Mouse (Mus musculus): ENCODE measurements around the gene Ppif. TPM values are rescaled to one million over a fixed set of nuclear protein-coding genes. Genes with fewer than 3 reads are reported as not detected.

The Ppif gene
- polyA plus RNA-seq, 1 experiment = 14.1 TPM

DNA sequence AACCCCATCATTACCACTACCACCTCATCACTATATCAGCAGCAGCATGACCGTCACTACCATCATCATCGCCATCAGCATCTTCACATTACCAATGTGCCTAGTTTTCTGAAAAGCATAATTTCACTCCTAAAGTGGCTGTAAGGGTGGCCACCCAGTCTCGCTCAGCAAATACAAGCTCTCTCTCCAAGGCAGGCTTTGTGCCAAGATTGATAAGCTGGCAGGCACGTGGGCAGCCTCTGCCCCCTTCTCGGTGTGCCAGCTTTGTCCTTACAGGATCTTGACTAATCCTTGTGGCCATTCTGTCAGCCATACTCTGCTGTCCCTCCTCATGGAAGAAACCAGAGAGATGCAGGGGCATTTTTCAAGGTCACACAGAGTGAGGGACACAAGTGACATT lies 49.0 kb downstream of the Ppif start:
- H3K27me3 ChIP-seq (ENCODE audit: control insufficient read depth, insufficient read depth, insufficient read length) = no peaks in the 10 kb centered on the region
- no peak overlapping the region for H3K4me3 ChIP-seq
- H3ac ChIP-seq (ENCODE audit: control insufficient read depth, insufficient read length) = no peak overlapping the region
- H3K36me3 ChIP-seq (ENCODE audit: control insufficient read depth, insufficient read depth) = peaks cover 40% of the 10 kb centered on the region
- no peak for TF ChIP-seq SRF (IDR thresholded peaks at IDR 0.05; ENCODE audit: control insufficient read depth, insufficient read length, low read depth)
- no peak for TF ChIP-seq USF1 (IDR thresholded peaks at IDR 0.05; ENCODE audit: low read depth)
- TF ChIP-seq MYOD1 (IDR thresholded peaks at IDR 0.05; ENCODE audit: control insufficient read depth in 1 of 3, insufficient read length in 2 of 3, low read depth in 2 of 3) = no peak
- TF ChIP-seq POLR2AphosphoS2 (IDR thresholded peaks at IDR 0.05; ENCODE audit: insufficient read length, low read depth) = no peak
- H3K4me2 ChIP-seq (ENCODE audit: low read depth) = no peak overlapping the region
- peaks cover 55% of the 10 kb centered on the region for H3K79me2 ChIP-seq (ENCODE audit: control insufficient read depth, insufficient read depth)

DNA sequence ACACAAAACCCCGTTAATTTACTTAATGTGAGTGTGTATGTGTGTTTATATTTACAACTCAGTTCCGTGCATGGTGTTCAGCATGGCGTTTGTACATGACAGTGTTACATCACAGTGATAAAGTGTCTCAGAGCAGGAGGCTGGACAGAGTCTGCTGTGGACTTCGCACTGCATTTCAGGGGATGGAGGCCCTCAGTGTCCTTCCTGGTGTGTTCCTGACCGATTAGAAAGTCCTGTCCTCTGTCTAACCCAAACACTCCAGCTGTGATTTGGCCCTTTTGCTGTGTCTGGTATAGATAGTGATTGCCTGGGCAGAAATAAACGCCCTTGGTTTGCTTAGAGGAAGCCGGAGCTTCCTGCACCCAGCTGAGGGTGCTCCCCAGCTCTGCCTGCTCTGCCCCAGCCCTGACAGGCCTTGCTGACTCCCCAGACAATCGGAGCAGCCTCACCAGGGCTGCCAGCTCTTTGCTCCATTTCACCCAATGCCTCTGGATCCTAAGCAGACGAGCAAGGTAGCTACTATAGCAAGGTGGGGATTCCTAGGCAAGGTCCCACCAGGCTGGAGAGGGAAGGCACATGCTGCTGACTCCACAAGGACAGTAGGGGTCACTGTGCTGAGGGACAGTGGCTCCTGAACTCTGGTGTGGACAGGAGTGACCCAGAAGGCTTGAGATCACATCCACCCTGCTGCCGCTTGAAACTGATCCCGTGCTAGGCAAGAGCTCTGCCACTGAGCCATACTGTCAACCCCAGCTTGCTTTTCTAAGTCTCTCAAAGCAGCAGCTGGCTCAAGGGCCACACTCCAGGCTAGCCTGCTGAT lies 51.6 kb downstream of the Ppif start:
- Histone ChIP-seq H3K4me2 (ENCODE audit: low read depth) (no peak overlapping the region), H3K27me3 (ENCODE audit: control insufficient read depth, insufficient read depth, insufficient read length) (no peaks in the 10 kb centered on the region), H3ac (ENCODE audit: control insufficient read depth, insufficient read length) (no peak overlapping the region), H3K4me3 (no peak overlapping the region), H3K36me3 (ENCODE audit: control insufficient read depth, insufficient read depth) (peaks cover 39% of the 10 kb centered on the region), H3K79me2 (ENCODE audit: control insufficient read depth, insufficient read depth) (peaks cover 57% of the 10 kb centered on the region)
- peak; percentile 26 for TF ChIP-seq POLR2A (IDR thresholded peaks at IDR 0.05; ENCODE audit: insufficient read length, low read depth)
- no peak for TF ChIP-seq TCF12 (IDR thresholded peaks at IDR 0.05; ENCODE audit: insufficient read depth, poor library complexity, severe bottlenecking)
- peak; percentile 41 for TF ChIP-seq POLR2AphosphoS2 (IDR thresholded peaks at IDR 0.05; ENCODE audit: insufficient read length, low read depth)

DNA sequence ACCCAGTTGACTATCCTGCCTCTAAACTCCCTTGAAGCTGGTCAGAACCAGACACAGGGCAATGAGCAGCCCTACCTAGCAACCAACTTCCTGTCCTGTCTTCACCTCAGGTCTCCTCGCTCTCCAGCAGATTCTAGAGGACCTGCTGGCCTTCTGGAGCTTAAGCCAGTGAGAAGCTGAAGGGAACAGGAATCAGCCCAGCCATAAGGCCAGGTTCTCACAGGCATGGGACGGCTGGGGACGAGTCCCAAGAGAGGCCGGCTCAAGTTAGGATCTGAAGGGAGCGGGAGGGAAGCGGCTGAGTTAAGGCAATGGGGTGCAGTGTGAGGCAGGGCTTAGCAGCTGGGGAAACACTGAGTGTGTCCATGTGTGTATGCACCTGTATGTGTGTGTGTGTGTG lies 52.4 kb downstream of the Ppif start:
- Histone ChIP-seq H3K36me3 (ENCODE audit: control insufficient read depth, insufficient read depth) (peaks cover 37% of the 10 kb centered on the region), H3ac (ENCODE audit: control insufficient read depth, insufficient read length) (no peak overlapping the region), H3K4me3 (no peak overlapping the region), H3K4me2 (ENCODE audit: low read depth) (no peak overlapping the region), H3K27me3 (ENCODE audit: control insufficient read depth, insufficient read depth, insufficient read length) (no peaks in the 10 kb centered on the region), H3K79me2 (ENCODE audit: control insufficient read depth, insufficient read depth) (peaks cover 51% of the 10 kb centered on the region)
- TF ChIP-seq E2F4 (IDR thresholded peaks at IDR 0.05; ENCODE audit: insufficient read depth) (no peak), POLR2AphosphoS2 (IDR thresholded peaks at IDR 0.05; ENCODE audit: insufficient read length, low read depth) (peak; percentile 59), POLR2A (IDR thresholded peaks at IDR 0.05; ENCODE audit: insufficient read length, low read depth) (peak; percentile 21)

DNA sequence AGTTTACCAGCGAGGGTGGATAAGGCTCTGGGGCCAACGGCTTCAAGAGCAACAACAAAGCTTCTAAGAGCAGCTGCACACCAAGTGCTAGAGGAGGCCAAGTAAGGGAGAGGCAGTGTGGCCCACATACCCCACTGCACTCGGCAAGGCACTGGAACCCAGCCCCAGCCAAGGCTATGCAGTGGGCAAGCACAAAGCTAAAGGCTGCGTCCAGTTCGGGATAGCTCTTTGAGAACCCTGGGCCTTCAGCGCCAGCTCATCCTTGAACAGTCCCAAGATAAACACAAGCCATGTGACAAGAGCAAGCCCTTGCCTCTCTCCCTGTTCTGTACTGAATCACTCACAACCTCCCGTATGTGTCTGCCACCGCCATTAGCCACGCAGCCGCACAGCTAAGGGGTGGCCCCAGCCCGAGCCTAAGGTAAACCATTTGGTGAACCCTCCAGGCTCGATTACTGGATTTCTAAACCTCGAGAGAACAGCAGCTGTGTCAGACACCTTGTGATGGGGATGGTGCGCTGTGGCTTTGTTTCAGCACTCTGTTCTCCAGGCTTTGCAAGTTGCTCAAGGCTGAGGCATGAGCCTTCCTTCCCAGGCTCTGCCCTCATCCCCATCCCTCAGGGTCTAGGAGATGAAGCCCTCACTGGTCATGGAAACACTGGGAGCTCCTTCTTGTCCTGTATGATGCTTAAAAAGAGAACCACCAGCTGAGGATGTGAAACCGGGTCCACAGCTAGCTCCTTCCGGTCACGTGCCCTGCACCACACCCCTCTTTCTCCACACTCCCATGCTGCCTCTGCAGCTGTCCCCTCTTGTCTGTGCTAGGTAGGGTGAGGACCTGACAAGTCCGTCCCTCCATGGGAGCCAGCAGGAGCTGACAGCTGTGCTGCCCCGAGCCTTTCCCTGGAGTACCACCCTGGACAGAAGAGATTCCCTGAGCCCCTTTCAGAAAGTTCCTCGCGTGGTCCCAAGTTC lies 53.3 kb downstream of the Ppif start:
- Histone ChIP-seq H3K27me3 (ENCODE audit: control insufficient read depth, insufficient read depth, insufficient read length) (no peaks in the 10 kb centered on the region), H3K36me3 (ENCODE audit: control insufficient read depth, insufficient read depth) (peaks cover 42% of the 10 kb centered on the region), H3K4me3 (no peak overlapping the region), H3ac (ENCODE audit: control insufficient read depth, insufficient read length) (peak overlapping the region; percentile 5), H3K4me2 (ENCODE audit: low read depth) (peak overlapping the region; percentile 78), H3K79me2 (ENCODE audit: control insufficient read depth, insufficient read depth) (peaks cover 60% of the 10 kb centered on the region)
- TF ChIP-seq SRF (IDR thresholded peaks at IDR 0.05; ENCODE audit: control insufficient read depth, insufficient read length, low read depth) = peak; percentile 21
- peak; percentile 97 for TF ChIP-seq USF1 (IDR thresholded peaks at IDR 0.05; ENCODE audit: low read depth)
- TF ChIP-seq MYOD1 (IDR thresholded peaks at IDR 0.05; ENCODE audit: control insufficient read depth in 1 of 3, insufficient read length in 2 of 3, low read depth in 2 of 3) = peak; percentile 97 to 99 (median 99)
- TF ChIP-seq TCF3 (IDR thresholded peaks at IDR 0.05; ENCODE audit: insufficient read length, low read depth) = peak; percentile 92
- no peak for TF ChIP-seq MAX (IDR thresholded peaks at IDR 0.05; ENCODE audit: low read depth)
- peak; percentile 79 for TF ChIP-seq POLR2AphosphoS2 (IDR thresholded peaks at IDR 0.05; ENCODE audit: insufficient read length, low read depth)
- TF ChIP-seq E2F4 (IDR thresholded peaks at IDR 0.05; ENCODE audit: insufficient read depth) = no peak
- peak; percentile 91 to 97 (median 92) for TF ChIP-seq MYOG (IDR thresholded peaks at IDR 0.05; ENCODE audit: control insufficient read depth in 1 of 3, insufficient read depth in 1 of 3, insufficient read length in 2 of 3, low read depth in 2 of 3)
- TF ChIP-seq POLR2A (IDR thresholded peaks at IDR 0.05; ENCODE audit: insufficient read length, low read depth) = peak; percentile 52
- no peak for TF ChIP-seq REST (IDR thresholded peaks at IDR 0.05; ENCODE audit: insufficient read depth, insufficient read length)
- no peak for TF ChIP-seq CEBPB (IDR thresholded peaks at IDR 0.05; ENCODE audit: insufficient read depth, poor library complexity, severe bottlenecking)
- TF ChIP-seq TCF12 (IDR thresholded peaks at IDR 0.05; ENCODE audit: insufficient read depth, poor library complexity, severe bottlenecking) = peak; percentile 64
